Mouse (Mus musculus) 3T3-L1 (cell line): ENCODE results near the gene Uba52.

Source experiments
- DNase-seq: peaks from one replicate; pipeline ENCODE4 v3.0.0-alpha.2; 2015; ENCODE audit warnings: low read depth, low spot score

Uba52 gene

GRCm38 (mm10) chr8:70510228-70510915, at the start of gene Uba52:
Gene Uba52 (minus strand): TSS chr8:70510801.
- DNase-seq, result peak; percentile 98

DNA sequence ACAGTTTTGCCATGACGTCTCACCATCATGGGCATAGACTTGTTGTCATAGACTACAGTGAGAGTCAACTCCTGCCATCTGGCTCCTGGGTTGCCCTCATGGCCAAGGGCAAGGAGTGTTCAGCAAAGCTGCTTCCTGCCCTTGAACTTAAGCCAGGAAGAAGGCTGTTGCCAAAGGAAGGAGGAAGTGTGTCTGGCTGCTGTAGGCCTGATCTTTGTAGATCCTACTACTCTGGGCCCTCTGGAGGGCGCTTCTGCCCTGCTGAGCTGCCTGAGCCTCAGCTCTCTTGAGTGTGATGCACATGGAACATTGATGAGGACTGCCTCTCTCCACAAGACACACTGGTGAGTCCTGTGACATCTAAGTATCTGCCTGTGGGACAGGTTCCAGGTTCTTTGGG, 49.5 kb upstream of the Uba52 start:
- peak; percentile 76 for DNase-seq

GRCm38 (mm10) chr8:70558983-70559382, 48.4 kb upstream of the Uba52 start:
- peak; percentile 57 for DNase-seq

GRCm38 (mm10) chr8:70558334-70558733, 47.7 kb upstream of the Uba52 start:
- DNase-seq, result no peak

DNA sequence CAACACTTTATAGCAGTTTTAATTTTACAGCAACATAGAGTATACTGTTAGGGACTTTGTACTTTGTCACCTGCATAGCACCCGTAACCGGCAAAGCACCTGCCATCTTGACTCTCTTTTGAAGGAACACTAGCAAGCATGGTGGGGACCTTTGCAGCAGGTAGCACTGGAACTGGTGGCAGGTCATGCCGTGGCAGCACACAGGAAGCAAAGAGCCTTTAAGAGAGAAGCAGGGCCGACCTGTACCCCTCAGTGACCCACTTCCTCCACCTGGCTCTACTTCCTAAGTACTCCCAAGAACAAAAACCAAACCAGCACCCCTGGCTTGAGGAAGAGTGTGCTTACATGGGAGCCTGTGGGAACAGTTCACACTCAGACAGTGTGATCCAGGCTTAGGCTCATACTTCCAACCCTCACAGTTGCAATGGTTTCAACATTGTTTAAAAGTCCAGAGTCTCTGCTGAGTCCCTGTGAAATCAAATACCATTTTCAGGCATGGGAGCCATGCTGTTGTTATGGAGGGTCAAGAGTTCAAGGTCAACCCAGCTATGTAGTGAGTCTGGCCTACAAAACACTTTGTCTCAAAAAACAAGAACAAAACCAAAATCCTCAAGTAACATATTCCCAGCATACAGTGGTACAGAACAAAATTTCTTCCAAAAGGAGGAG, 44.6 kb upstream of the Uba52 start:
- DNase-seq, result no peak

GRCm38 (mm10) chr8:70553740-70554139, 43.1 kb upstream of the Uba52 start:
- DNase-seq, result peak; percentile 74

GRCm38 (mm10) chr8:70552836-70553235, 42.2 kb upstream of the Uba52 start:
- DNase-seq, result peak; percentile 49

GRCm38 (mm10) chr8:70551558-70552161, 41.1 kb upstream of the Uba52 start:
- DNase-seq, result no peak

DNA sequence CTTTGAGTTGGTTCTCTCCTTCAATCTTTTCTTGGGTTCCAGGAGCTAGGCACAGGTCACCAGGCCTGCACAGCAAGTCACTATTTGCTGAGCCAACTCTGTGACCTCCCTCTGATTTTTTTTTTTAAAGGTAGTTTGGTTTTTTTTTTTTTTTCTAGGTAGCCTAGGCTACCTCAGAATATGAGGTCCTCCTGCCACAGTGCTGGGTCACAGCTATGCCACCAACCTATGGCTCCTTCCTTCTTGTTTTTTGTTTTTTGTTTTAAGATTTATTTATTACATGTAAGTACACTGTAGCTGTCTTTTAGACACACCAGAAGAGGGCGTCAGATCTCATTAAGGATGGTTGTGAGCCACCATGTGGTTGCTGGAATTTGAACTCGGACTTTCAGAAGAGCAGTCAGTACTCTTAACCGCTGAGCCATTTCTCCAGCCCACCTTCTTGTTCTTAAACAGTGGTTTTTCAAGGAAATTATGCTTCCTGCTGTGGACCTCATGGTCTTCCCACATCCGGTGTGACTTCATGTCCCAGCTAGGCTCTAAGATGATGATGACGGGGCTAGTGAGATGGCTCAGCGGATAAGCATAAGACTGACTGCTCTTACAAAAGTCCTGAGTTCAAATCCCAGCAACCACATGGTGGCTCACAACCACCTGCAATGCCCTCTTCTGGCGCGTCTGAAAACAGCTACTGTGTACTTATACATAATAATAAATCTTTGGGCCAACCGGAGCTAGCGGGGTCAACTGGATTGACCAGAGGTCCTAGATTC, 39.0 kb upstream of the Uba52 start:
- DNase-seq, result no peak

DNA sequence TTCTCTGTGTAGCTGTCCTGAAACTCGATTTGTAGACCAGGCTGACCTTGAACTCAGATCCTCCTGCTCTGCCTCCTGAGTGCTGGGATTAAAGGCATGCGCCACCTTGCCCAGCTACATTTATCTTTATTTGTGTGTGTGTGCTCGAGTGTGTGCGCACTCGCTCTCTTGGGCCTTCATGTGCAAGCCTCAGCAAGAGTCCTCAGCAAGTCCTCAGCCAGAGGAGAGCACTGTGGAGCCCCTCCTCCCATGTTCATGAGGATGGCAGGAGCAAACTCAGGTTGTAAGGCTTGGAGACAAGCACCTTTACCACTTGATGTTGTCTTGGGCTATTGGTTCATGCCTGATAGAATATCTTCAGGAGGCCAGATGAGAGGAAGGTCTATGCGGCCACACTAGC, 37.2 kb upstream of the Uba52 start:
- DNase-seq, result no peak

GRCm38 (mm10) chr8:70546412-70546811, 35.8 kb upstream of the Uba52 start:
- DNase-seq, result no peak

DNA sequence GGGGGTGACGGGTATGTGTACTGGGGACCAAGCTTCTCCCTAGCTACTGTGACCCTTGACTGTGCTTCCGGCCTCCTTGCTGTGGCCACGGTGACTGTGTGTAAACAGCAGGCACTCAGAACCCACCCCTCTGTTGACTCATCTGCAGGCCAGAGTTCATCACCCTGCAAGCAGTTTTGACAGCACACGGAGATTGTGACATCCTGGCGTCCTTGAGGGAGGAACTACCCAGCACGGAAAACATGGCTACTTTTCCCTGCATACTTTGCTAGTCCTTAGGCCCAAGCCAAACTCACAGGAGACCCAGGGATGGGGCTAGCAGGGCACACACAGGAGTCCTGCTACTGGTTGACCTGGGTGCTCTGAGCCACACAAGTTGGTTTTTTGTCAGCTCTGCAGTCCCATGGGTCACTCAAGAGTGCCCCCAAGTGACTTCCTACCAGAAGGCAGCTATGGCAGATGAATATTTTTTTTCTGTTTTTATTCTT, 33.6 kb upstream of the Uba52 start:
- DNase-seq, result peak; percentile 79

DNA sequence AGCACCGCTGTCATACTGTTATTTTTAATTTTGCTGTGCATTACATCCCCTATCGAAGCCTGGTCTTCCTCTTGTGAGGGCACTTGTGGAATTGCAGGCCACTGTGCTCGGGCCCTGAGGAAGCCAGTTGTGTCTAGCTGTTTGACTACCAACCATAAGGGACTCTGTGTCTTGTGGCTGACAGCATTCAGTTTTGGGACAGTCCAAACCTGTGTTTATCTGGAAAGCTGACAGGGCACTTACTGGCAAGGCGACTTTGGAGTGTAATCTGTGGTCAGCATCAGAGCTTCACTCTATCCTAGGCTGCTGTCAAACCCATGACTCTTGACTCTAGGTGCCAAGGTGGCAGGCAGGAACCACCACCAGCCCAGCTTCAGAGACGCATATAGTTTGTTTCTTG, 30.5 kb upstream of the Uba52 start:
- no peak for DNase-seq

- peak; percentile 82 for DNase-seq
These were observed 30.0 kb upstream of the Uba52 start for GRCm38 (mm10) chr8:70540507-70541071.

DNA sequence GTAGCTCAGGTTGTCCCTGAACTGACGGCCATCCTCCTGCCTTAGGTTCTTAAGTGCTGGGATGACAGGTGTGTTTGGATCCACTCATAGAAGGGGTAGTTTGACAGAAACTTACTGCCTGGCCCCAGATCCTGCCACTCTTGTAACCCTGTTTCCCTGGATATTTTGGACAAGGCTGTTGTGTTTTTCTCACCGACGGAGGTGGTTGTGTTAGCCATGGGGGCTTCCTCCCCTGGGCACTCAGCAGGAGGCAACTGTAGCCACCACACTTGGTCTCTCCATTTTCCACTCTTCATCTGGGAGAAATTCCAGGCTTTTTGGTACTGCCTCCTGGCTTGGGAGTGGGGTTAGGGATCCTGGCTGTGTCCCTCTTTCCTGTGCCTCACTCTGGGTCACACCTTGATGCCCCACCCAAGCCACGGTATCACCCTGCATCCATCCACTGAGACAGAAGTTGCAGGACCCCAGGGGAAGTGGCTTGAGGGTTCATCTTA, 29.5 kb upstream of the Uba52 start:
- DNase-seq, result no peak

GRCm38 (mm10) chr8:70539077-70539813, 28.6 kb upstream of the Uba52 start, which contains the start of gene Ell:
Gene Ell (plus strand): TSS chr8:70539457.
- peak; percentile 100 for DNase-seq

DNA sequence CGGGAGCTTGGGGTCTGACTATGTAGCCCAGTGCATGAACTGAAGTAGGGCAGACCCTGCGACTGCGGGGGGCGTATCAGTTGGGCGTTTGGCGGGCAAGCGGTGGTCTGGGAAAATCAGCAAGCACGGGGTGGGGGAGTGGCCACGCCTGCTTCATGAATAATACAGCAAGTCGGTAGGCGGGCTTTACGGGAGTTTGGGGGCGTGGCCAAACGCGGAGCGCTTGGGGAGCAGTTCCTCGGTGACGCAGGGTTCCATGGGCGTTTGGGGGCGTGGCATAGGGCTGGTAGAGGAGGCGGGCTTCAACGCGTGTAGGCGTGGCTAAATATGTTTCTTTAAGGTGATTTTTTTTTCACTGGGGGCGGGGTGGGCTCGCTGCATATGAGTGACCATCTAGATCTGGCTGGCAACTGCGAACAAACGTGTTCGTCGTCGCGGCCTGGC, 28.1 kb upstream of the Uba52 start:
- peak; percentile 100 for DNase-seq

DNA sequence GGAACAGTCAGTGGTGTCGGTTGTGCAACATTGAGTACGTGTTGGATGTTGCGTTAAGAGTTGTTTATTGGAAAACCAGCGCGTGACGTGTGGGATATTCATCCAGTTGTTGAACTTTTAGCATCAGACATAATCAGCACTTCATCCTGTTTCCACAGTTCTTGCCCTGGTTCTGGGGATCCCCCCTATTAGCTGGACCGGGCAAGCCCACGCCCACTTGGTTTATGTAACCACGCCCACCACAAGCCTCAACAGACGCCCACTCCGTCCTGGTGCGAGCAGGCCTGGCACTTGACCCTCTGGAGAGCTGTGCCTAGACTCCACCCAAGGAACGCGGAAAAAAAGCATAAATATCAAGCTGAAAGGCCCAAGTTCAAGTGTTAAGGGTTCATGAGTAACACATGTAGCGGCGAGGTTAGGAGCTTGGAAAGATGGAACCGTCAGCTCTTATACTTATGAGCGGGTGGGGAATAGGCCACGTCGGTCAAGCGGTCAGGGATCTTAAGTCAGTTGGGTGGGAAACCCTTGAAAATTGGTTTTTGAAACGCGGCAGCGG, 27.5 kb upstream of the Uba52 start:
- DNase-seq, result peak; percentile 84

GRCm38 (mm10) chr8:70535701-70536100, 25.1 kb upstream of the Uba52 start:
- DNase-seq, result peak; percentile 64

- DNase-seq, result no peak
These were observed 24.6 kb upstream of the Uba52 start for GRCm38 (mm10) chr8:70535221-70535620.
